Mouse (Mus musculus) midbrain, embryonic 13.5 days (tissue): ENCODE data around the gene Mynn. TPM values are rescaled to one million over a fixed set of nuclear protein-coding genes. Genes with fewer than 3 reads are reported as not detected.

ENCODE experiments used
- ATAC-seq: fragments of 200-750 bp; cut with Nextera tagmentation; 2 replicates; pipeline ENCODE4 v1.8.0; 2017; ENCODE audit warnings: mild to moderate bottlenecking, moderate TSS enrichment, moderate library complexity
- H3K27ac ChIP-seq: fragments of 300-500 bp; sonication (generic); 2 replicates; pipeline ENCODE4 v1.5.1; 2015; ENCODE audit warnings: inconsistent platforms, mild to moderate bottlenecking, moderate library complexity
- H3K27me3 ChIP-seq: fragments of 300-500 bp; sonication (generic); 2 replicates; pipeline ENCODE4 v1.6.1; 2015; ENCODE audit warnings: mild to moderate bottlenecking, inconsistent platforms
- H3K36me3 ChIP-seq: fragments of 300-500 bp; sonication (generic); 2 replicates; pipeline ENCODE4 v1.6.1; 2015; ENCODE audit warnings: mild to moderate bottlenecking, inconsistent platforms
- H3K4me1 ChIP-seq: fragments of 300-500 bp; sonication (generic); replicated peaks from 2 replicates; pipeline ENCODE4 v1.6.1; 2015; ENCODE audit warnings: inconsistent platforms
- H3K4me2 ChIP-seq: fragments of 300-500 bp; sonication (generic); replicated peaks from 2 replicates; pipeline ENCODE4 v1.6.1; 2015; ENCODE audit warnings: moderate library complexity, mild to moderate bottlenecking, inconsistent platforms
- H3K4me3 ChIP-seq: fragments of 300-500 bp; sonication (generic); replicated peaks from 2 replicates; pipeline ENCODE4 v1.5.1; 2015; ENCODE audit warnings: mild to moderate bottlenecking, inconsistent platforms
- H3K9ac ChIP-seq: fragments of 300-500 bp; sonication (generic); replicated peaks from 2 replicates; pipeline ENCODE4 v1.6.1; 2015; ENCODE audit warnings: mild to moderate bottlenecking, inconsistent platforms
- H3K9me3 ChIP-seq: fragments of 300-500 bp; sonication (generic); 2 replicates; pipeline ENCODE4 v1.6.1; 2016; ENCODE audit warnings: mild to moderate bottlenecking, inconsistent platforms
- WGBS: fragments of 180-500 bp; shearing (Covaris S2); methylation state at CpG from one replicate; pipeline ENCODE4 v1.1.7; 2015; 5-methylcytosine and 5-hydroxymethylcytosine counted together
- polyA plus RNA-seq: library from polyadenylated mRNA; unstranded; fragments of >200 nt; fragmentation: Nextera tagmentation; extraction: Ambion mirVana; gene quantifications from 2 replicates; pipeline ENCODE4 v1.2.1, GENCODE M21; 2015

Gene Mynn
- polyA plus RNA-seq, 1 experiment from 2014 or later, result 39.6 TPM

DNA sequence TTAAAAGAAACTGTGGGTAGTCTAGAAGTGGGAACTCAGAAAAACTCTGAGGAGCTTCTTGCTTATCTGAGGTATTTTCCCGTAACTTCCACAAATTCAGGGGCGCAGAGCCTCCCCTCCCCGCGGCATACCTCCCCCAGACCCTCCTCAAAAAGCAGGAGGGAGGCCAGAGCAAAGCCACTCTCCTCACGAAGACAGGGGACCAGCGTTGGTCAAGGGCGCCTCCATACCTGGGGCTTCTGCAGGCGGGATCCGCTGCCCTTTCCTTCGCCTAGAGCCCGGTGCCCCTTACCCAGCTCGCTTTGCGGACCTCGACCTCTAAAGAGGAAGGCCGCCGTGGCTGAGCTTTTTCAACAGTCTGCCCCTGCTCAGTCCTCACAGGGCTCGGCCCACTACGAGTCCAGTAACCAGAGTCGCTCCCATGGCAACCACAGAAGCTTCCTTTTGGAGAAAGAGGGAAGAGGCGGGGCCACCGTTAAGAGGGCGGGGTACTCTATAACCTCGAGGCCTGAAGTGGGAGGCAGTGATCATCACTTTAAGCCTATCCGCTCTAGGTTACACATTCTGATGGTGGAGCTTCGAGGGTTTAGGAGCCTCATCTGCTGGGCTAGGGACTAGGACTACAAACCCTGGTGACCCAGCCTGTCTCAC lies 45.7 kb downstream of the Mynn start, which contains the start of gene Lrrc34:
TSS of gene Lrrc34 (minus strand) at position 430 of the 651 bp plus-strand sequence.
- no peaks in the 10 kb centered on the region for H3K36me3 ChIP-seq
- under 1% methylated on average over 25 of the region's 25 CpGs for WGBS
- H3K27ac ChIP-seq, result no peak within 1 kb of the TSS
- H3K9ac ChIP-seq, result peak within 1 kb of the TSS; percentile 53
- H3K27me3 ChIP-seq, result peaks cover 48% of the 10 kb centered on the region
- H3K4me1 ChIP-seq, result peaks cover 20% of the 10 kb centered on the region
- no peaks in the 10 kb centered on the region for H3K9me3 ChIP-seq
- peak within 1 kb of the TSS; percentile 33 for H3K4me3 ChIP-seq
- ATAC-seq, result peak; percentile 88
- H3K4me2 ChIP-seq, result peak within 1 kb of the TSS; percentile 63

DNA sequence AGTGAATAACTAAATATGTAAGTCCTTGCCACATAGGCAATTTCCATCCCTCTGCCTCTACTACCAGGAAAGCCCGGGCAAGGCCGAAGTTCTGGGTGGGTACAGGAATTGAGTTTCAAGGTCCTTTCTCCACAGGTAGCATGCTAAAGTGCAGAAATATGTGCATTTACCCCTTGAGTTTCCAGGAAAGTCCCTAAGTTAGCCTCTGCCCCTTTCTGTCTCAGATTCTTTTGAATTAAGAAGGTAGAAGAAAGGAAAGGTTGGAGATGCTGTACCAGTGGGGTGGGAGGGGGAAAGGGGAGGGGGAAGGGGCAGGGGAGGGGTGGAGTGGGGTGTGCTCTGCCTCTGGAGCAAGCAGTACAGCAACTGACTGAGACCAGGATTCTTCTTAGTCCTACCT lies 46.6 kb downstream of the Mynn start:
- no peak overlapping the region for H3K9ac ChIP-seq
- 97% methylated on average over 2 of the region's 2 CpGs for WGBS
- ATAC-seq, result no peak
- H3K36me3 ChIP-seq, result no peaks in the 10 kb centered on the region
- no peak overlapping the region for H3K4me2 ChIP-seq
- no peaks in the 10 kb centered on the region for H3K9me3 ChIP-seq
- peaks cover 48% of the 10 kb centered on the region for H3K27me3 ChIP-seq
- H3K4me1 ChIP-seq, result peaks cover 20% of the 10 kb centered on the region
- H3K27ac ChIP-seq, result no peak overlapping the region
- no peak overlapping the region for H3K4me3 ChIP-seq

DNA sequence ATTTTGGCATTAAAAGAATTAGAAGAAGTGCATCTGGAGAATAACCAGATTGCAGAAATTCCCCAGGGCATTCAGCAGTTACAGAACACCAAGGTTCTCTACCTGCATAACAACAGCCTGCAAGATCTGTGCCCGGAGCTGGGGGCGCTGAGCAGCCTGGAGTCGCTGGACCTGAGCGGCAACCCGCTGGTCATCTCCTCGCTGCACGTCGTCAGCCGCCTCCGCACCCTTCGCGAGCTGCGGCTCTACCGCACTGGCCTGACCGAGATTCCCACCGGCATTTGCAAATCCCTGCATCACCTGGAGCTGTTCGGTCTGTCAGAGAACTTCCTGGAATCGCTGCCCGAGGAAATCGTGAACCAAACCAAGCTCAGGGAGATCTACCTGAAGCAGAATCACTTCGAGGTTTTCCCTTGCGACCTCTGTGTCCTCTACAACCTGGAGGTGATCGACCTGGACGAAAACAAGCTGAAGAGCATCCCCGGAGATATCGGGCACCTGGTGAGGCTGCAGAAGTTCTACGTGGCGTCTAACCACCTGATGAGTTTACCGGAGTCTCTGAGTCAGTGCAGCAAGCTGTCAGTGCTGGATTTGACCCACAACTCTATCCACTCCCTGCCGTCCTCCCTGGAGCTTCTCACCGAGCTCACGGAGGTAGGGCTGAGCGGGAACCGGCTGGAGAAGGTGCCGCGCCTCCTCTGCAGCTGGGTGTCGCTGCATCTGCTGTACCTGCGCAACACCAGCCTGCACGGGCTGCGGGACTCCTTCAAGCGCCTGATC lies 48.4 kb downstream of the Mynn start:
- Histone ChIP-seq H3K9me3 (no peaks in the 10 kb centered on the region), H3K9ac (peak overlapping the region; percentile 45), H3K27me3 (peaks cover 48% of the 10 kb centered on the region), H3K4me3 (peak overlapping the region; percentile 44), H3K4me2 (peak overlapping the region; percentile 80), H3K4me1 (peaks cover 20% of the 10 kb centered on the region), H3K36me3 (no peaks in the 10 kb centered on the region), H3K27ac (no peak overlapping the region)
- peak; percentile 80 for ATAC-seq
- WGBS, result under 1% methylated on average over 41 of the region's 41 CpGs

DNA sequence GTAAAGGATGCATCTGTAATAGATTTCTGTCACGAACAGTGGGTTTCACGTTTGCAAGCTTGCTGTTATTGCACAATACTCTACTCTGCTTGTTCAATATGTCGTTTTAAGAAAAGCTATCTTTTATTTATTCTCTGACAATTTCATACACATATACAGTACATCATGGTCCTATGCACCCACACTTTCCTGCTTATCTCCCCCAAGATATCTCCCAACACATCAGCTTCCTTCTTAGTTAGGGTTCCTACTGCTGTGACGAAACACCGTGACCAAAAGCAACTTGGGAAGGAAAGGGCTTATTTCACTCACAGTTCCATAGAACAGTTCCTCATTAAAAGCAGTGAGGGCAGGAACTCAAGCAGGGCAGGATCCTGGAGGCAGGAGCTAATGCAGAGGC lies 54.1 kb downstream of the Mynn start:
- Histone ChIP-seq H3K9ac (no peak overlapping the region), H3K9me3 (no peaks in the 10 kb centered on the region), H3K27me3 (peaks cover 13% of the 10 kb centered on the region), H3K4me1 (no peaks in the 10 kb centered on the region), H3K4me3 (no peak overlapping the region), H3K4me2 (no peak overlapping the region), H3K36me3 (no peaks in the 10 kb centered on the region), H3K27ac (no peak overlapping the region)
- no peak for ATAC-seq
- 91% methylated on average over 5 of the region's 5 CpGs for WGBS

DNA sequence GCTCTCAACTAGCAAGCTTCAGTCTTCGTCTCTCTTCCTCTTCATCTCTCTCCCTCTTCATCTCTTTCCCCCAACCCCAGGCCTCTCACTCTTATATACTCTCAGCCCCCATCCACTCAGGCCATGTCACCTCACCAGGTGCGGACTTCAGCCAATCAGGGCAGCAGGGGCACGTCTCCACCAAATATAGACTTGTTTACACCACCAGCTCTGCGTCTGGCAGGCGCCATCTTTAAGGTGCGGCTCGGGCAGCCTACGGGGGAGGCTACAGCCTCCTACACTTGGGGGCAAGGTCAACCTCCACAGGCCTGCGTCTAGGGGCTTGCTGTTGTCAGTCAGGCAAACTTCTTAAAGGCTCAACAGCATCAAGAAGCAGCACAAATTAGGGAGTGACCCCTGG lies 56.6 kb downstream of the Mynn start:
- Histone ChIP-seq H3K9ac (no peak overlapping the region), H3K4me2 (no peak overlapping the region), H3K27me3 (no peaks in the 10 kb centered on the region), H3K27ac (no peak overlapping the region), H3K4me3 (no peak overlapping the region), H3K36me3 (no peaks in the 10 kb centered on the region), H3K9me3 (no peaks in the 10 kb centered on the region), H3K4me1 (no peaks in the 10 kb centered on the region)
- no peak for ATAC-seq
- 91% methylated on average over 9 of the region's 9 CpGs for WGBS

Other genes with a start within 250 kb of the Mynn start
- gene Mecom, start 54.1 kb upstream of the Mynn start, polyA plus RNA-seq, result 11.1 and 13.4 TPM in 2 replicates
- gene Actrt3, start 2.1 kb upstream of the Mynn start, polyA plus RNA-seq, result 0.17 and 0.23 TPM in 2 replicates
- not detected in 2 replicates for gene Lrriq4, start 42.4 kb downstream of the Mynn start, polyA plus RNA-seq
- gene Lrrc34, start 45.8 kb downstream of the Mynn start, polyA plus RNA-seq, result 0.93 and 1.2 TPM in 2 replicates
- gene Lrrc31, start 97.8 kb downstream of the Mynn start, polyA plus RNA-seq, result 0.11 TPM in 1 of 2 replicates, not detected in the other
- gene Samd7, start 144.2 kb downstream of the Mynn start, polyA plus RNA-seq, result not detected in 2 replicates
- gene Sec62, start 190.8 kb downstream of the Mynn start, polyA plus RNA-seq, result 92.7 and 101 TPM in 2 replicates